Mouse (Mus musculus): Measurements from ENCODE around the gene Nrgn. TPM values are rescaled to one million over a fixed set of nuclear protein-coding genes. Genes with fewer than 3 reads are reported as not detected.

Nrgn gene
- 1 to 10 TPM; 4.1 to 6.7 TPM for total RNA-seq (2021)
- long read RNA-seq, experiment 1, partial matches to known transcripts, result 0 of 3 reads
- long read RNA-seq, experiment 1, other reads (novel, unspliced or antisense), result 3 of 3 reads
- long read RNA-seq, experiment 2, partial matches to known transcripts, result 0 of 2 reads
- long read RNA-seq, experiment 2, other reads (novel, unspliced or antisense), result 2 of 2 reads

DNA sequence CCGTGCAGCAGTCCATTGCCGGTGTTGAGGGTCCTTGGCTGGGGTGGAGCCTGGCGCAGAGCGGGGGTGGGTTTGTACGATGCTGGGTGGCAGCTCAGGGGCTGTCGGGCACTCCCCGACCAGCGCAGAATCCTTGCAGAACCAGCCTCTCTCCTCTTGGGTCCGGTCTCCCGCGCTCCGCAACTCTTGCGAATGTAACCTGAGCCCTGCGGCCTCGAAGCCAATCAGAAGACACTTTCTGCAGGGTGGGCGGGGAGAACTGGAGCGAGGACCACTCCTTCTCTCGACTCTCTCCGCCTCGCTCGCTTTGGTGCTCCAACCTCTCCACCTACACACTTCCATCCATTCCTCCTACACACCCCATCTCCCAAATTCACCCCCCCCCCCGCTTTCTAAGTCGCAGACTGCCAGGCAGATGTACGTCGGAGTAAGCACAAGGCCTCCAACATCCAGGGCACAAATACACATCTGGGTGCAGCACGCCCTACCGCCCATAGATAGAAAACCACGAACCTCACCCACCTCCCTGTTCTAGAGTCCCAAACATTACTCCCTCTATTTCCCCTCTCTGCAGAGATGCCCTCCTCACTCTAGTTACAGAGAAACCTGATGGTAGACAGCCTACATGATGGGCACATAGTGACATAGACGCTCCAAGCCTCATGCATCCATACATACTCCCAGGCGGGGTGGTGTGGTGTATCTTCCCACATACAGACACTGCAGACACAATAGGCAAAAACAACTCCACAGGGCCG, at the start of gene Nrgn:
TSS of gene Nrgn (minus strand) at position 369 of the 758 bp plus-strand sequence.
- DNase-seq (ENCODE audit: low spot score in 2 of 2), result peak in 1 of 2 experiments; percentile 63

DNA sequence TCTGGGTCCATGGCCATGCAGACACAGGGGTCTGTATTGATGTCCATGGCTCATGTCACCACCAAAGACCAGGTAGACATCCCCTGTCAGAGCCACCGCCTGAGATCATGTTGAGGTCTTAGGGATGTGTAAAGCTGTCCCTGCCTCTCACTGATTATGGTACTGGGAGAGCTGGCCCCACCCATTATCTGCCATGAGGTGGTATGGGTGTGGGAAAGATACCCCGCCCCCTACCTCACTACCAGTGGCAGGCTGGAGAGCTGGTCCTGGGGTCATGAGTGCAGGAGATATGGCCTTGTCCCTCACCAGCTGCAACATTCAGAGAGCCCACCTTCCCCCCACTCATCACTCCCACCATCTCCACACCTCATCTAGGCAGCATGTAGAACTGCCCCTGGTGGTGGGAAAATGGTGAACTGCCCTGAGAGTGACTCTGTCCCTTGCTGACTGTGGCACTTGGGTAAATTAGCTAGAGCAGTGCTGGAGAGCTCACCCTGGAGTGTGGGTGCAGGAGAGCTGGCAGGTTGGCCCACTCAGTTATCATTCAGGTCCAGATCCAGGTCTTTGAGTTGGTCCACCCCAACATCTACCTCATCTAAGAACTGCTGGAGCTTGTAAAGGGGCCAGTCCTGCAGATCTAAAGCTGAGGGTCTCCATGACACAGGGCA, 48.0 kb upstream of the Nrgn start:
- DNase-seq (ENCODE audit: low spot score in 2 of 2), result no peak

- DNase-seq (ENCODE audit: low spot score in 2 of 2), result no peak
These were observed 45.9 kb upstream of the Nrgn start for GRCm38 (mm10) chr9:37598637-37599036.

GRCm38 (mm10) chr9:37595570-37595969, 42.9 kb upstream of the Nrgn start:
- DNase-seq (ENCODE audit: low spot score in 2 of 2), result no peak

GRCm38 (mm10) chr9:37593690-37594089, 41.0 kb upstream of the Nrgn start:
- no peak for DNase-seq (ENCODE audit: low spot score in 2 of 2)

DNA sequence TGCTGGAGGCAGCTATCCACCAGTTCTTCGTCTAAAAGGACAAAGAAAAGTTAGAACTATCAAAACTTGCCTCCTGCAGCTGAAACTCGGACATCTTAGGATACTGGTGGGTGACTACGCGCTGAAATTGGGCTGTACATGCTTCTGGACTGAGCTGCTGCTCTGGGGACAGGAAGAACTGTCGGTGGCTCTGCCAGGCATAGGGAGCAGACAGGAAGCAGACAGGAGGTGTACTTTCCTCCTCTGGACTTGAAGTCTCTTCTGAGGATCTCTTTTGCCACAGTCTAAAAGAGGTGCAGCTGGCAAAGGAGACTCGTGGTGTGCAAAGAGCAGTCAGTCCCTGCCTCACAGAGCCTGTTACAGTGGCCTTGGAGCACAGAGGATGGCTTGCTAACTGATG, 39.9 kb upstream of the Nrgn start:
- DNase-seq (ENCODE audit: low spot score in 2 of 2), result no peak

- DNase-seq (ENCODE audit: low spot score in 2 of 2), result no peak
These were observed 39.3 kb upstream of the Nrgn start for GRCm38 (mm10) chr9:37592025-37592424.

DNA sequence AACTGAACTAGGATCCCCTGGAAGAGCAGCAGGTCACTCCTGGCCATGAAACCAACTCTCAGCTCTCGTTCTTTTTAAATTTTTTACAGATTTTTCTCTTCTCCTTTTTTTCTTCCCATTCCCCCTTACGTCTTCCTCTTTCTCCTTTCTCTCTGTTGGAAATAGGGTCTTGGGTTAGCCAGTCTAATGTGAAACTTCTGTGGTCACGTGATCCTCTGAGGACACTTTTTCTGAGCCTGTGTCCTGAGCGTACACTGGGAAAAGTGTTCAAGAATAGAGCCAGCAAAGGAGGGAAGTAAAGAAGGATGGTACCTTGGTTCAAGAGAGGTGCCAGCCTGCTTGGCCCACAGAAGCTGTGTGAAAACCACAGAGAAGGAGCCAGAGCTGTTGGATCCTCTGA, 37.7 kb upstream of the Nrgn start:
- no peak for DNase-seq (ENCODE audit: low spot score in 2 of 2)

- no peak for DNase-seq (ENCODE audit: low spot score in 2 of 2)
These were observed 34.0 kb upstream of the Nrgn start for GRCm38 (mm10) chr9:37586718-37587117.

- no peak for DNase-seq (ENCODE audit: low spot score in 2 of 2)
These were observed 30.9 kb upstream of the Nrgn start for GRCm38 (mm10) chr9:37583594-37583993.

- no peak for DNase-seq (ENCODE audit: low spot score in 2 of 2)
These were observed 23.8 kb upstream of the Nrgn start for GRCm38 (mm10) chr9:37576436-37576930.

GRCm38 (mm10) chr9:37572204-37572876, 19.6 kb upstream of the Nrgn start:
- DNase-seq (ENCODE audit: low spot score in 2 of 2), result no peak

DNA sequence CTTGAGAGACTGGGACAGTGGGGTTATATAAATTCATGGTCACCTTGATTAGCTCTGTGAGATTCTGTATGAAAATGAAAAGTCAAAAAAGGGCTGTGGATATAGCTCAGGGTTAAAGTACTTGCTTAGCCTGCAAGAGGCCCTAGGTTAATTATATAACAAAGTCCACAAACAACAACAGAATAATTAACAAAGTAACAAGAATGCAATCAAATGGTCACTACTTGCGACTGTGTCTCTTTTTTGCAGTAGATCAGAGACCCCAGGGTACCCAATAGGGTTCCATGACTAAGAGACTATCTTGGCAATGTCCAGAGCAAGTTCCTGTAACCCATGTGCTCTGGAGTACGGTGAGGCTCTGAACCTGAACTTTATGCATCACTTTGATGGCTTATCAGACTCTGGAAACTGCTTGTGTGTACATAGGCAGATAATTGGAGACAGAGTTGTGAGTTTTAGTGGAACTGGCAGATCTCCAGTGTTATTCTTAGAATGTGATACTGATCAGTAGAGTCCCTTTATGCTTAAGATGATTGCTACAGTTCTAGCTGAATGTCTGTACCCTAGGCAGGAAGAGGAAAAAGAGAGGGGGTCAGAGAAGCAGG, 16.6 kb upstream of the Nrgn start:
- DNase-seq (ENCODE audit: low spot score in 2 of 2), result no peak

GRCm38 (mm10) chr9:37568605-37569214, 16.0 kb upstream of the Nrgn start:
- no peak for DNase-seq (ENCODE audit: low spot score in 2 of 2)

DNA sequence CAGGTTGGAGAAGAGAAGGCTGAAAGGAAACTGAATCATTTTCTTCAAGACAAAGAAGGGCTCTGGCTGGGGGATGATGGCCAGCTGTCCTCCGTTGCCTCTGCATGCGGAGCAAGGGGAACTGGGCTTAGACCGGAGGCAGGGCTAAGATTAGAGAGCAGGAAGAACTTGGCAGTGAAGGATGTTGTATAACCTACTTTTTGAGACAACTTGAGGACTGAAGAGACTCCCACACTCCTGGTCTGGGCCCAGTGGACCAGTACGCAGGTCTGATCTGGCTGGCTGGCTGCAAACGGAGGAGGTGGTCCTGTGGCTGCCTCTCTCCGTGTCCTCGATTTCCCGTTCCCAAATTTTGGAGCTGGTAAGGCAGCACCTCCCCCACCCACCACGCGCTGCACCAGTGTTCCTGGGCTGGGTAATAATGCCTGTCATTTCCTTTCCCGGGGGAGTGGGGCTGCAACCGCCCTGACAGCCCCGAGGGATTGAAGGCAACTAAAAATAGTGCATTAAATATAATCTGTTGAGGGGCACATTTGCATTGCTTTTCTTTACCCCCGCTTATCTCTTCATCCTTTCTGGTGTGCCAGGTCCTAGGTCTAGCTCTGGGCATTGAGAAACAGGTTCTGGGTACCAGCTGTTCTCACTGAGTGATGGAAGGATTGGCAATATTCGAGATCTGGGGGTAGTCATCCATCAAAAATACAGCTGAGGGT, 15.3 kb upstream of the Nrgn start:
- DNase-seq (ENCODE audit: low spot score in 2 of 2), result no peak

DNA sequence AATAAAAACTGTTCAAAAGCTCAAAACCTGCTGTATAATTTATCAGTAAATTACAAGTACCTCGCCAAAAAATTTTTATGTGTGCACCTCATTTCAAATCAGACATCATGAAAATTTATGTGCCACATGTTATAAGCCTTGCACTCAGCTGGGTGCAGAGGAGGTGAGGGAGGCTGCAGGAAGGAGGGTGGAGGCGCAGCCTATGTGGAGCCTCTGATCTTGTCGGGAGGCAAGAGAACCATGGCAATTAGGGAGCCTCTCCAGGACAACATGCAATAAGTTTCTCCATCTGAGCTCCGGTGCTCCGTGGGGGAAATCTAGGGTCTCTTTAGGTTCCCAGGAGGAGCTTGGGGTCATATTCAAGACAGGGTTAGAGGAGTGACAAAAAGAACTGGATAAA, 14.8 kb upstream of the Nrgn start:
- no peak for DNase-seq (ENCODE audit: low spot score in 2 of 2)

DNA sequence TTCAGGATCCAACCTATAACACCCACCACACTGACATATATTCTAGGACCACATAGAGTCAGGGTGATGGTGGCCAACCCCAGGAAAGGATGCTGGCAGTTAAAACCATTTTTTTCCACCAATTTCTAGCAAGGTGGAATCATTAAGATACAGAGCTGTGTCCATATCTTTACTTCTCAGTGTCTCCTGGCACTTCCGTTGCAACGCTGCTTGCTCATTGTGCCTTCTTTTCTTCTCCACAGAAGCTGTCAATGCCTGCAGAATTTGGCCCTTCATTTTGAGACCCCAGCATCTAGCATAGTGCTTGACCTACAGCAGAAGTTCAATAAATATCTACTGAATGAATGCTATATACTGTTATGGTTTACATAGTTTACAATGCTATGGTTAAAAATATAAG, 14.3 kb upstream of the Nrgn start:
- no peak for DNase-seq (ENCODE audit: low spot score in 2 of 2)

DNA sequence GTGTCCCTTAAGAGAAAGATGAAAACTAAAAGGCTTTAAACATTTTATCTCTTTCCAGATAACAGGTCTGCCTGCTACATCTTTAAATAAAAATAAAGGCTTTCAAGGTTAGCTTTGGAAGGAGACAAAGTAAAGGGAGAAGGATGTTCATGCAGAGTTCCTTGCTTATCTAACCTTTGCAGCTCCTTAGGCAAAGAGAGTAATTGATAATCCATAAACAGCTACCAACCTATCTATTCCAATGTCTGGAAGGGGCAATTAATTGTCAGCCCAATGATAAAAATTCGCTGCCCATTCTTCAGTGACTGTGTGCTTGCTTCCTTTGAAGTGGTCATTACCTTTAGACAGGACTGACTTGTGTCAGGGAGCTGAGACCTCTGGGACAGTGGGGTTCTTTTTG, 11.1 kb upstream of the Nrgn start:
- no peak for DNase-seq (ENCODE audit: low spot score in 2 of 2)

GRCm38 (mm10) chr9:37560617-37561016, 7.9 kb upstream of the Nrgn start:
- no peak for DNase-seq (ENCODE audit: low spot score in 2 of 2)

- no peak for DNase-seq (ENCODE audit: low spot score in 2 of 2)
These were observed 3.7 kb upstream of the Nrgn start for GRCm38 (mm10) chr9:37556366-37556765.

Measured in adrenal gland, postnatal 4 days (tissue).